In the genomic region with DNA sequence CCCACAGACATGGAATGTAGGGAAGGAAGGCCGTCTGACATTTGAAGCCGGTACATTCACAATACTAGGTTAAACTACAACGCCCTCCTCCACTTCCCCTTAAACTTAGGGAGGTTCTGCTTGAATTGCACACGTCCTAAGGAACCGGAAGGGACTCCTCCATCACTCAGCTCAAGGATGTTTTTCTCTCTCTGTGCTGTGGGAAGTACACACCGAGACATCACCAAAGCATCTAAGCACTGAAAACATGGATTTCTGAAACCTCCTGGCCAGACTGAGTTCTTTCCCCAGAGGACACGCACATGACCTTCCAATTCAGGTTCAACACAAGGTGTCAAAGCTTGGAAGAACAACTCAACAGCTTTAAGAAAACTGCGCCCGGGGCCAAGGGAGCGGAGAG, we compare ENCODE assay signal across 8 mouse cellular contexts. TPM values are rescaled to one million over a fixed set of nuclear protein-coding genes. Genes with fewer than 3 reads are reported as not detected.
A peak's percentile ranks its signal among the peaks of the same experiment; 100 is the strongest.
DNase-seq lines count a peak whose midpoint lies in the region; ATAC-seq and TF ChIP-seq lines count a peak whose summit lies in the region.

No protein-coding gene starts in this region.

- intact Hi-C loops in left cerebral cortex, postnatal 10 days (cut with DNase I), result no loop called here

- H3K9me3 ChIP-seq in G1E (replicated peaks), result no peaks in the 10 kb centered on the region
- no peaks in the 10 kb centered on the region for H3K9me3 ChIP-seq in erythroblast, embryonic 14.5 days (ENCODE audit: control insufficient read depth, low read length)
- no peaks in the 10 kb centered on the region for H3K9me3 ChIP-seq in intestine, embryonic 15.5 days

- H3K36me3 ChIP-seq in G1E (replicated peaks), result peaks cover 25% of the 10 kb centered on the region
- H3K36me3 ChIP-seq in erythroblast, embryonic 14.5 days (ENCODE audit: control insufficient read depth), result peaks cover 11% of the 10 kb centered on the region
- H3K36me3 ChIP-seq in intestine, embryonic 15.5 days, result no peaks in the 10 kb centered on the region

- H3K4me2 ChIP-seq in intestine, embryonic 15.5 days (replicated peaks), result peak overlapping the region; percentile 80

- peak overlapping the region; percentile 92 for H3K9ac ChIP-seq in intestine, embryonic 15.5 days

- H3K4me1 ChIP-seq in G1E (ENCODE audit: insufficient read depth, low read depth, low read length), result peaks cover 41% of the 10 kb centered on the region
- H3K4me1 ChIP-seq in erythroblast, embryonic 14.5 days (ENCODE audit: control insufficient read depth), result peaks cover 47% of the 10 kb centered on the region
- H3K4me1 ChIP-seq in intestine, embryonic 15.5 days (replicated peaks), result peaks cover 19% of the 10 kb centered on the region

- H3K27me3 ChIP-seq in G1E (ENCODE audit: insufficient read depth, low read length), result peaks cover 8% of the 10 kb centered on the region; the same call in 1 of the 2 replicates
- H3K27me3 ChIP-seq in erythroblast, embryonic 14.5 days (ENCODE audit: control insufficient read depth), result peaks cover 3% of the 10 kb centered on the region; the same call in 1 of the 2 replicates
- H3K27me3 ChIP-seq in intestine, embryonic 15.5 days (replicated peaks), result no peaks in the 10 kb centered on the region

- WGBS in intestine, embryonic 15.5 days, result 0% methylated on average over 10 of the region's 10 CpGs

- DNase-seq in A20 (ENCODE audit: low read depth, low spot score) (peak; percentile 47), G1E (ENCODE audit: low spot score) (peak; percentile 60)
- peak; percentile 58 for DNase-seq in lung, postnatal 36 days
- DNase-seq in yolk sac, embryonic 10.5 days (ENCODE audit: low spot score), result peak; percentile 6
- no peak for DNase-seq in left cerebral cortex, postnatal 10 days (ENCODE audit: extremely low spot score in 1 of 2, low spot score in 2 of 2)

- H3K4me3 ChIP-seq in G1E (ENCODE audit: low read depth, low read length), result peak overlapping the region; percentile 96
- H3K4me3 ChIP-seq in erythroblast, embryonic 14.5 days (replicated peaks), result peak overlapping the region; percentile 95
- H3K4me3 ChIP-seq in intestine, embryonic 15.5 days (replicated peaks), result peak overlapping the region; percentile 91

- ATAC-seq in G1E (ENCODE audit: extremely low read depth, insufficient number of reproducible peaks, low FRiP score, poor library complexity, severe bottlenecking), result peak; percentile 47
- ATAC-seq in intestine, embryonic 15.5 days, result no peak
- ATAC-seq in cerebellum, adult (ENCODE audit: insufficient number of reproducible peaks, low FRiP score, low TSS enrichment), result no peak

- no peak for TF ChIP-seq CTCF in G1E (IDR thresholded peaks at IDR 0.05; ENCODE audit: low read depth, low read length)

- peak overlapping the region; percentile 76 for H3K27ac ChIP-seq in intestine, embryonic 15.5 days

RNA-seq across cellular contexts. Expression of gene Api5, which starts 1.0 kb away (rescaled TPM):
- total RNA-seq in G1E (2014; fragmentation: Nextera tagmentation) (164 and 174 TPM in 2 replicates), G1E (2017) (138 and 155 TPM in 2 replicates)
- 71.9 and 77.7 TPM in 2 replicates for polyA plus RNA-seq in G1E (2012)
- polyA plus RNA-seq in erythroblast, embryonic 14.5 days (2012), result 2.4 and 3.0 TPM in 2 replicates
- 121 and 138 TPM in 2 replicates for polyA plus RNA-seq in intestine, embryonic 15.5 days (2015; fragmentation: Nextera tagmentation; extraction: Ambion mirVana)
- total RNA-seq in left cerebral cortex, postnatal 10 days (2021), result 10 to 100 TPM; 43.7 to 44.7 TPM

RNA-seq across cellular contexts. Expression of gene Ttc17, which starts 30.5 kb away (rescaled TPM):
- 33.0 and 33.2 TPM in 2 replicates for total RNA-seq in G1E (2014; fragmentation: Nextera tagmentation)
- 15.2 and 18.9 TPM in 2 replicates for total RNA-seq in G1E (2017)
- polyA plus RNA-seq in G1E (2012), result 2.5 and 4.1 TPM in 2 replicates
- 0.14 and 0.51 TPM in 2 replicates for polyA plus RNA-seq in erythroblast, embryonic 14.5 days (2012)
- 13.3 and 15.8 TPM in 2 replicates for polyA plus RNA-seq in intestine, embryonic 15.5 days (2015; fragmentation: Nextera tagmentation; extraction: Ambion mirVana)
- total RNA-seq in left cerebral cortex, postnatal 10 days (2021), result 10 to 100 TPM; 29.4 to 30.9 TPM

Comparison
In these comparisons a context has a peak if more than half of its experiments do, and no peak if none do; other contexts are left out.
1. DNase-seq: peak in A20 (single experiment), G1E (single experiment), lung, postnatal 36 days (single experiment) and yolk sac, embryonic 10.5 days (single experiment); none in left cerebral cortex, postnatal 10 days (0 of 2).
2. RNA of gene Api5, which starts 1.0 kb away (polyA plus RNA-seq): 121 to 138 TPM in intestine, embryonic 15.5 days and 71.9 to 77.7 TPM in G1E; 2.4 to 3.0 TPM in erythroblast, embryonic 14.5 days; every median in the first group is over 10 times any median in the second.
3. Peak in every context shown above with its lines, with median percentiles within 50 percentile points of each other: H3K4me3 ChIP-seq.